Mouse (Mus musculus) heart, postnatal 4 days (tissue): Measurements from ENCODE around the gene Tada3. TPM values are rescaled to one million over a fixed set of nuclear protein-coding genes. Genes with fewer than 3 reads are reported as not detected.
"Not testable (repeated sequence)": the region's sequence is repeated elsewhere in the genome, so short reads cannot be mapped to it uniquely, and the experiment has no call there.

ENCODE experiments used
- DNase-seq: peaks from one replicate; pipeline ENCODE4 v3.0.0; 2021
- microRNA-seq, 2 experiments: library from miRNA; unstranded; fragments of <30 nt; microRNA quantifications; one replicate each; pipeline ENCODE4 v1.2.0; 2021 to 2022
- total RNA-seq, 2 experiments: library from RNA; stranded (reverse); gene quantifications; 2 replicates each; pipeline ENCODE4 v1.2.3; 2021

Gene Tada3
- total RNA-seq, 2 experiments from 2014 or later = 23.8 to 26.0 TPM

- DNase-seq = no peak
Observed at GRCm38 (mm10) chr6:113342297-113342696, 35.4 kb downstream of the Tada3 start.

- DNase-seq = no peak
Observed at GRCm38 (mm10) chr6:113341574-113341973, 36.1 kb downstream of the Tada3 start.

GRCm38 (mm10) chr6:113336852-113337620 lies 40.6 kb downstream of the Tada3 start:
- DNase-seq = peak; percentile 61

- DNase-seq = no peak
Observed at GRCm38 (mm10) chr6:113334216-113334615, 43.5 kb downstream of the Tada3 start.

- DNase-seq = peak; percentile 74
Observed at GRCm38 (mm10) chr6:113333137-113333950, 44.3 kb downstream of the Tada3 start.

- DNase-seq = not testable (repeated sequence)
Observed at GRCm38 (mm10) chr6:113332734-113333133, 44.9 kb downstream of the Tada3 start.

- no peak for DNase-seq
Observed at GRCm38 (mm10) chr6:113331721-113332120, 46.0 kb downstream of the Tada3 start.

- DNase-seq = no peak
Observed at GRCm38 (mm10) chr6:113330547-113330946, 47.1 kb downstream of the Tada3 start.

GRCm38 (mm10) chr6:113329396-113329795 lies 48.3 kb downstream of the Tada3 start:
- no peak for DNase-seq

- DNase-seq = peak; percentile 97
Observed at GRCm38 (mm10) chr6:113326533-113327315, 51.0 kb downstream of the Tada3 start, which contains the start of gene Ogg1. Ogg1 (plus strand) TSS chr6:113326972.

Small RNA genes within 50 kb of the gene (microRNA-seq; reads per million reads assigned to microRNA genes)
- 0 reads per million in 2 experiments for gene Gm24387

Other genes starting within 250 kb of the Tada3 start
- gene Lhfpl4, start 182.5 kb downstream of the Tada3 start, total RNA-seq = under 1 TPM; 0.50 to 0.61 TPM
- gene Mtmr14, start 140.0 kb downstream of the Tada3 start, total RNA-seq = 10 to 100 TPM; 12.2 to 12.8 TPM
- not detected for gene Cpne9, start 95.6 kb downstream of the Tada3 start, total RNA-seq
- gene Brpf1, start 70.7 kb downstream of the Tada3 start, total RNA-seq = 10 to 100 TPM; 21.8 to 23.8 TPM
- 1 to 10 TPM; 5.2 to 6.2 TPM for gene Ogg1, start 50.9 kb downstream of the Tada3 start, total RNA-seq
- gene Camk1, start 33.9 kb downstream of the Tada3 start, total RNA-seq = 10 to 100 TPM; 73.5 to 73.7 TPM
- 100 to 1,000 TPM; 142 to 143 TPM for gene Arpc4, start 232 bp upstream of the Tada3 start, total RNA-seq
- gene Ttll3, start 11.4 kb upstream of the Tada3 start, total RNA-seq = 1 to 10 TPM; 1.7 to 2.7 TPM
- gene Rpusd3, start 41.5 kb upstream of the Tada3 start, total RNA-seq = 1 to 10 TPM; 7.1 to 7.9 TPM
- gene Cidec, start 57.9 kb upstream of the Tada3 start, total RNA-seq = 1 to 10 TPM; 1.8 to 2.3 TPM
- 10 to 100 TPM; 28.3 to 34.7 TPM for gene Jagn1, start 64.7 kb upstream of the Tada3 start, total RNA-seq
- 1 to 10 TPM; 1.1 to 1.3 TPM for gene Il17re, start 80.6 kb upstream of the Tada3 start, total RNA-seq
- 10 to 100 TPM in 1 of 2 experiments, 1 to 10 TPM in 1; 7.9 to 10.2 TPM for gene Il17rc, start 93.5 kb upstream of the Tada3 start, total RNA-seq
- 10 to 100 TPM; 34.6 to 41.5 TPM for gene Creld1, start 105.4 kb upstream of the Tada3 start, total RNA-seq
- gene Prrt3, start 124.0 kb upstream of the Tada3 start, total RNA-seq = not detected
- 10 to 100 TPM; 61.9 to 63.6 TPM for gene Emc3, start 153.8 kb upstream of the Tada3 start, total RNA-seq
- 10 to 100 TPM in 1 of 2 experiments, 1 to 10 TPM in 1; 7.9 to 10.2 TPM for gene Fancd2, start 153.8 kb upstream of the Tada3 start, total RNA-seq
- not detected for gene Fancd2os, start 222.8 kb upstream of the Tada3 start, total RNA-seq
- gene Brk1, start 226.9 kb upstream of the Tada3 start, total RNA-seq = 100 to 1,000 TPM; 101 to 102 TPM
- gene Vhl, start 246.1 kb upstream of the Tada3 start, total RNA-seq = 10 to 100 TPM; 13.6 to 18.6 TPM